Mouse (Mus musculus) intestine, postnatal 0 days (tissue): Measurements from ENCODE around the gene Fbxl22. TPM values are rescaled to one million over a fixed set of nuclear protein-coding genes. Genes with fewer than 3 reads are reported as not detected.

Experiments
- ATAC-seq: fragments of 200-750 bp; cut with Nextera tagmentation; 2 replicates; pipeline ENCODE4 v1.8.0; 2017; ENCODE audit warnings: mild to moderate bottlenecking, moderate TSS enrichment, moderate library complexity
- H3K27ac ChIP-seq: fragments of 300-500 bp; sonication (generic); 2 replicates; pipeline ENCODE4 v1.5.1; 2014; ENCODE audit warnings: mild to moderate bottlenecking, low read depth, low read length, moderate library complexity
- H3K27me3 ChIP-seq: fragments of 300-500 bp; sonication (generic); replicated peaks from 2 replicates; pipeline ENCODE4 v1.6.1; 2014; ENCODE audit warnings: low read length, mixed read lengths; ENCODE audit not compliant: control insufficient read depth, insufficient read depth
- H3K36me3 ChIP-seq: fragments of 300-500 bp; sonication (generic); 2 replicates; pipeline ENCODE4 v1.6.1; 2014; ENCODE audit warnings: mild to moderate bottlenecking, moderate library complexity; ENCODE audit not compliant: control insufficient read depth, insufficient read depth
- H3K4me1 ChIP-seq: fragments of 300-500 bp; sonication (generic); replicated peaks from 2 replicates; pipeline ENCODE4 v1.6.1; 2014; ENCODE audit warnings: antibody characterized with exemption, low read length, mixed read lengths; ENCODE audit not compliant: control insufficient read depth, insufficient read depth
- H3K4me2 ChIP-seq: fragments of 300-500 bp; sonication (generic); replicated peaks from 2 replicates; pipeline ENCODE4 v1.6.1; 2014; ENCODE audit warnings: low read depth, mild to moderate bottlenecking, moderate library complexity
- H3K4me3 ChIP-seq: fragments of 300-500 bp; sonication (generic); 2 replicates; pipeline ENCODE4 v1.5.1; 2014; ENCODE audit warnings: low read depth, low read length
- H3K9ac ChIP-seq: fragments of 300-500 bp; sonication (generic); 2 replicates; pipeline ENCODE4 v1.6.1; 2014; ENCODE audit warnings: mild to moderate bottlenecking, low read depth, low read length
- H3K9me3 ChIP-seq: fragments of 300-500 bp; sonication (generic); 2 replicates; pipeline ENCODE4 v1.6.1; 2016; ENCODE audit warnings: mixed run types; ENCODE audit not compliant: control insufficient read depth
- CTCF ChIP-seq: sonication (generic); IDR thresholded peaks from 2 replicates; pipeline ENCODE4 v1.5.1; 2016; ENCODE audit warnings: low read depth, mild to moderate bottlenecking, control low read depth, antibody characterized with exemption, moderate library complexity
- WGBS: fragments of 180-500 bp; shearing (Covaris S2); extraction: QIAGEN DNeasy Blood & Tissue Kit; methylation state at CpG from one replicate; pipeline ENCODE4 v1.1.7; 2014; 5-methylcytosine and 5-hydroxymethylcytosine counted together
- polyA plus RNA-seq: library from polyadenylated mRNA; unstranded; fragments of >200 nt; fragmentation: Nextera tagmentation; extraction: Ambion mirVana; gene quantifications from 2 replicates; pipeline ENCODE4 v1.2.1, GENCODE M21; 2015

Fbxl22 gene
- polyA plus RNA-seq, 1 experiment from 2014 or later, result 12.9 TPM

DNA sequence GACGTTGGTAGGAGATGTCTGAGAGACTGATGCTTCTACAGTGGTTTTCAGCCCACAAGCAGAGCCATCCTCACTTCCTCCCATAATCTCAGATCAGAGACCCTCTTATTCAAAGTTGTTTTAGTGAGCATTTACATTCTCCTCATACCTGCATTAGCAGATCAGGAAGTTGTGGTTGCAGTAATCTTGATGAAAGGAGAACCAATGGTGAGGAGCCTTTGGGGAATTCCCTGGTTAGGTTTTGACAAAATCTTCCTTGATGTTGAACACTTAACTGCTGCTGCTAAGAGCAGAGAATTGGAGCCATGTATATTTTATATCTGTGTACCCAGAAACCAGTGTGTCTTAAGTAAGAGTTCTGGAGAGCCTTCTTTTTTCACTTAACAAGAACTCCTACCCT, 22.0 kb downstream of the Fbxl22 start:
- Histone ChIP-seq H3K9ac (no peak overlapping the region), H3K4me3 (no peak overlapping the region), H3K27ac (no peak overlapping the region), H3K36me3 (peaks cover 72% of the 10 kb centered on the region), H3K4me1 (no peaks in the 10 kb centered on the region), H3K4me2 (no peak overlapping the region), H3K9me3 (no peaks in the 10 kb centered on the region), H3K27me3 (no peaks in the 10 kb centered on the region)
- no peak for ATAC-seq
- no peak for TF ChIP-seq CTCF
- WGBS, result 90% methylated on average over 1 of the region's 1 CpGs

DNA sequence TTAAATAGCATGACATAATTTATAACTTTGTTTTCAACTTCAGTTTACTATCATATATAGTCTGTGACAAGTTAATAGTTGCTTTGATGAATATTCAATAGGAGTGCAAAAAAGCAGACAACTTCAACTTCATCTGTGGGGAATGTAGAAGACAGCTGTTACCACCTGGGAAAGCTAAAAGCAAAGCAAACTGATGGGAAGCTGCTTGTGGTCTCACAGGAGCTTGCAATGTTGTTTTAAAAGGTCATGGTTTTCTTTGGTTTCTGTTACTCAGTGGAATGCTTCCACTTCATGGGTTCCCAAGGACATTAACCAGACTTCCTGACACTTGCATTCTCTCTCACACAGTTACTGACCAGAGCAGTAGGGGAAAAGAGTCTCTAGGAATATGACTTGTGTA, 25.6 kb downstream of the Fbxl22 start:
- Histone ChIP-seq H3K9me3 (no peaks in the 10 kb centered on the region), H3K27ac (no peak overlapping the region), H3K9ac (no peak overlapping the region), H3K4me2 (no peak overlapping the region), H3K36me3 (peaks cover 75% of the 10 kb centered on the region), H3K4me3 (no peak overlapping the region), H3K4me1 (no peaks in the 10 kb centered on the region), H3K27me3 (no peaks in the 10 kb centered on the region)
- ATAC-seq, result no peak
- TF ChIP-seq CTCF, result no peak

DNA sequence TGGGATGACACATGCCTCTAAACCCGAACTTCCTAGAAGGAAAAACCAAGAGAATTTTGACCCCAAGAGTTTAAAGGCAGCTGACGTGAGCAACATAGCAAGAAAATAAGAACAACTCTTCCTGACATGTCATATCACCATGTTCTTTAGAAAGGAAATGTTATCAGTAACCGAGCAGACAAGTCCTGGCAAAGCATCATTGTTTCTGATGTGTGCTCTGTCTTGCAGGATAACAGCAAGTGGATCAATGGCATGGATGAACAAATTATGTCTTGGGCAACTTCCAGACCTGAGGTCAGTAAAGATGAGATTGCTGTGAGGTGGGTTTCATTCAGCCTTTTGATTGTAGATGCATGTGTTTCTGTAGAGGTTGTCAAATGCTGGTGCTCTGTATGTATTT, 31.0 kb downstream of the Fbxl22 start:
- Histone ChIP-seq H3K27ac (no peak overlapping the region), H3K4me2 (no peak overlapping the region), H3K36me3 (peaks cover 63% of the 10 kb centered on the region), H3K4me1 (no peaks in the 10 kb centered on the region), H3K4me3 (no peak overlapping the region), H3K27me3 (no peaks in the 10 kb centered on the region), H3K9ac (no peak overlapping the region), H3K9me3 (no peaks in the 10 kb centered on the region)
- no peak for TF ChIP-seq CTCF
- ATAC-seq, result no peak
- 90% methylated on average over 3 of the region's 3 CpGs for WGBS

DNA sequence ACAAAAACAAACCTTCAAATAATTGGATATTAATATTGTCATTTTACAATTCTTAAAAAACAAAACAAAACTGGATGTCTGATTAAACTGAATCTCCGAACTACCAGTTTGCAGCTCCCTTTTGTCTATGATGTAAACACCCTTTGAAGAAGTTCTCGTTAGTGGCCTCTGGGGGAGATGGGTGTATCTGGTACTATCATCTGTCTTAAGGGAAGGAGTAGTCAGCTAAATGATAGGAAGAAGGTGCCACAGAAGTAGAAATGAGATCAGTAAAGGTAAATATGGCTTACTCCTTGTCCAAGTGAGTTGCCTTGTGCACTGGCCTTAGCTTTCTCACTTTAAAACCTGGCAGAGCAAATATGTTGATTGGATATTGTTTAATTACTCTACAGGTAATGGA, 36.6 kb downstream of the Fbxl22 start:
- Histone ChIP-seq H3K27me3 (no peaks in the 10 kb centered on the region), H3K36me3 (peaks cover 48% of the 10 kb centered on the region), H3K9ac (no peak overlapping the region), H3K4me2 (no peak overlapping the region), H3K27ac (no peak overlapping the region), H3K4me1 (no peaks in the 10 kb centered on the region), H3K4me3 (no peak overlapping the region), H3K9me3 (no peaks in the 10 kb centered on the region)
- ATAC-seq, result no peak
- WGBS, result 84% methylated on average over 2 of the region's 2 CpGs
- TF ChIP-seq CTCF, result no peak

DNA sequence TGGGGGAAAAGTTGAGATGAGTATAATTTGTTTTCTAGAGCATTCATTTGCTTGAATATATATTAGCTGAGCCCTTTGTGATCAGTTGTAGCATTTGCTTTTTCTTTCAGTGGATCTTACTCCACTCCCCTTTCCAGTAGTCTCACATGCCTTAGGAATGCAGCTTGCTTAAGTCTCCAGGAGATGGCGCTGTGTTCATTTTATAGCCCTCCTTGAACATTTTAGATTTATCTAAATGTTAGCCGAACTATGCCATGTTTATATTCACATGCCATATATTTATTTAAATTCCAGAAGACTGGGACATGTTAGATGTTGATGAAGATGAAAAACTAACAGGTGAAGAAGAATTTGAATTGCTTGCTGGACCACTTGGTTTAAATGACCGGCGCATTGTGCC, 49.3 kb downstream of the Fbxl22 start:
- Histone ChIP-seq H3K4me2 (no peak overlapping the region), H3K36me3 (peaks cover 55% of the 10 kb centered on the region), H3K4me1 (no peaks in the 10 kb centered on the region), H3K9ac (no peak overlapping the region), H3K27ac (no peak overlapping the region), H3K9me3 (no peaks in the 10 kb centered on the region), H3K27me3 (no peaks in the 10 kb centered on the region), H3K4me3 (no peak overlapping the region)
- WGBS, result 57% methylated on average over 4 of the region's 4 CpGs
- ATAC-seq, result no peak
- peak; percentile 77 for TF ChIP-seq CTCF

Other genes with a start within 250 kb of the Fbxl22 start
- 7.2 and 10.2 TPM in 2 replicates for gene Herc1, start 164.1 kb downstream of the Fbxl22 start, polyA plus RNA-seq
- gene Usp3, start 78.5 kb upstream of the Fbxl22 start, polyA plus RNA-seq, result 63.5 and 70.3 TPM in 2 replicates
- 5.9 and 7.3 TPM in 2 replicates for gene Car12, start 199.1 kb upstream of the Fbxl22 start, polyA plus RNA-seq